Mouse (Mus musculus): ENCODE data around the gene Agpat3. TPM values are rescaled to one million over a fixed set of nuclear protein-coding genes. Genes with fewer than 3 reads are reported as not detected.

Agpat3 gene
- polyA plus RNA-seq, 1 experiment = 51.9 TPM

DNA sequence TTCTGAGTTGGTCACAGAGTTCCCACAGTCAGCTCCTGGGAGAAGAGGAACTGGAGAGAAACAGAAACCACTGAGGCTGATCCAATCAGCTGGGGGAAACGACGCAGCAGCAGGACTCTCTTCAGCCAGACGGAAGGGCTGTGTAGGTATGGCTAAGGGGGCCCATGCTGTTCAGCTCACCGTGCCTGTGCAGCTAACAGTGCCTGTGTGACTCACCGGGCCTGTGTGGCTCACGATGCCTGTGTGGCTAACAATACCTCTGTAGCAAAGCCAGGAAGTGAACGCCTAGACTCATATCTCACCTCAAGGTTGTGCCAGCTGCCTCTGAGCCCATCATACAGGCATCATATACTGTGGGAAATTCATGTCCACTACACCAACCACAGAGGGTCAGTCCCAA lies 48.6 kb downstream of the Agpat3 start:
- 18% methylated on average over 7 of the region's 7 CpGs for WGBS
- DNase-seq (ENCODE audit: low read depth, low spot score) = no peak

DNA sequence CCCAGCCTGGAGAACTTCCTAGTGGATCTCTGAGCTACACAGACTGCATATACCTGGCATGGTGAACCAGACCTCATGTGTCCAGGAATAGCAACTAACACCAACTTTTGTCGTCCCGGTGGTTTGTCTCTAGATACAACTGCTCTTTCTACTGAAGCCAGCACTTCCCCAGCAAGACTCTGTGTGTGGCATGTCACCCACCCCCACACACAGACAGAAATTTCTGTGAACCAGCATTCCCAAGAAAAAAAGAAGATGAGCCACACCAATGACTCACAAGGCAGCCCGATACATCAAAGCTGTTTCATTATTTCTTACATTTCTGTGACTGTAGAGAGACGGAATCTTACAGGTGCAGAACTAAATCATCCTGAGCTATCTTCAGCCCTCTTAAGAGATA lies 52.2 kb downstream of the Agpat3 start:
- DNase-seq (ENCODE audit: low read depth, low spot score) = no peak
- 82% methylated on average over 4 of the region's 4 CpGs for WGBS

- no peak for DNase-seq (ENCODE audit: low read depth, low spot score)
- WGBS = 84% methylated on average over 8 of the region's 8 CpGs
Measured at GRCm38 (mm10) chr10:78298651-78299644, 53.3 kb downstream of the Agpat3 start.

GRCm38 (mm10) chr10:78297576-78298484 lies 54.5 kb downstream of the Agpat3 start:
- no peak for DNase-seq (ENCODE audit: low read depth, low spot score)
- 38% methylated on average over 15 of the region's 15 CpGs for WGBS

DNA sequence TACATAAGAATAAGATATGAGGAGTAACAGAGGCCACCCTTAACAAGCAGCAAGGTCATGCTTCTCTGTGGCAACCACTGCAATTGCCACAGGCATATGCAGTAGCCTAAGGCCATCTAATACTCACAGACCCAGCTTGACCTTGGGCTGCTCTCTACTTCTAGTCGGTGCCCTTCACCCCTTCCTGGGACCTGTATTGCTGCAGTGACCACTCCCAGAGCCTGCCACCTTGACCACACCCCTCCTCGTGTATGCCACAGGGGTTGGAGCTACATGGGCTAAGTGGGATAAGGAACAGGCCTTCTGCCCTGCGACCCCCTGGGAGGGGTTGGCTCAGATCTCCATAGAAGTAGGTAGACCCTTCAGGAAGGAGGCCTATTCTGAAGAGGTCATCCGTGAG lies 55.3 kb downstream of the Agpat3 start:
- WGBS = 52% methylated on average over 4 of the region's 4 CpGs
- no peak for DNase-seq (ENCODE audit: low read depth, low spot score)

- 83% methylated on average over 5 of the region's 5 CpGs for WGBS
- no peak for DNase-seq (ENCODE audit: low read depth, low spot score)
Measured at GRCm38 (mm10) chr10:78296371-78296770, 55.9 kb downstream of the Agpat3 start.

- no peak for DNase-seq (ENCODE audit: low read depth, low spot score)
- WGBS = 73% methylated on average over 1 of the region's 1 CpGs
Measured at GRCm38 (mm10) chr10:78293576-78293975, 58.7 kb downstream of the Agpat3 start.

DNA sequence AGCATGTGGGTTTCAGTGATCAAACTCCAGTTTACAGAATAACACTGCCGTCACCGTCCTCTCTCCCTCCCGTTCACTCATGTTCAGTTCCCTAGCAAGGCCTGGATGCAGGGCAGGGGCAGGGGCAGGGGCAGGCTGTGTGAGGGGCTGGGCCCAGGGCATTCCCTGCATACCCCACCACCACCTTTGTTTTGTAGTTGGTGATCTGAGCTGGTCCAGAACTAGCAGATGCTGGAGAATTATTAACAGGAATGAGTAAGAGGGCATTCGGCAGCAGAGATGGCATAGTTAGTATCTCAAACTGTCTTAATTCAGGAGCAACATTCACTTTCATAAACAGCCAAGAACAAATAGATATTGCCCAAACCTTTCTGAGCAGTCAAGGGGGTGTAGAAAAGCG lies 59.9 kb downstream of the Agpat3 start:
- 87% methylated on average over 5 of the region's 5 CpGs for WGBS
- no peak for DNase-seq (ENCODE audit: low read depth, low spot score)

- DNase-seq (ENCODE audit: low read depth, low spot score) = no peak
- WGBS = 71% methylated on average over 8 of the region's 8 CpGs
Measured at GRCm38 (mm10) chr10:78290730-78291535, 61.4 kb downstream of the Agpat3 start.

GRCm38 (mm10) chr10:78288896-78289295 lies 63.4 kb downstream of the Agpat3 start:
- no peak for DNase-seq (ENCODE audit: low read depth, low spot score)
- WGBS = 92% methylated on average over 4 of the region's 4 CpGs

GRCm38 (mm10) chr10:78288135-78288534 lies 64.2 kb downstream of the Agpat3 start:
- WGBS = 62% methylated on average over 5 of the region's 5 CpGs
- no peak for DNase-seq (ENCODE audit: low read depth, low spot score)

DNA sequence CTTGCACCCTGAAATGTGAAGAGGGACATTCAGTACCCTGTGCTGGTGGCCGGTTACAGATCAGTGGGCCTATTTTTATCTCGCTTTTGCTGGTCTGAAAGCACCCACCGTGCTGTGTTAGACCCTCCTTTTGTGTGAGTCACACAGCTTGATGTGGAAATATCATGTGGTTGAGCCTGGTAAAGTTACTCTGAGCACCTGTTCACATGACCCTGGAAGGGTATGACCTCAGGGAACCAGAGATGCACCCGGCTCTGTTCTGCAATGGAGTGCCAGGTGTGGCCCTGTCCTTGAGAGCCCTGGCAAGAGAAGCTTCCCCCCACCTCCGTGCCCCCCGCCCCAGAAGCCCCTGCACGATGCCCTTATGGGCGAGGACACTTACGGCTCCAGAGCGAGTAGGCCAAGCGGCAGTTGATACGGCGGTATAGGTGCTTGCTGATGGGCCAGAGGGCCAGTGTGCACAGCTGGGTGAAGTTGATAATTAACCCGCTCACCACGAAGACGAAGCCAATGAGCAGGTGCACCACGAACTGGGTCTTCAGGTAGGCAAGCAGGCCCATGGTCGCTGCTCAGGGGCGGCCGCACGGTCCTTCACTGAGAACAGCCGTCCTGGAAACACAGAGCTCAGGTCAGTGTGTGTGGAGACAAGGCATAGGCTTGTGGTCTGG lies 64.7 kb downstream of the Agpat3 start:
- DNase-seq (ENCODE audit: low read depth, low spot score) = no peak
- WGBS = 40% methylated on average over 22 of the region's 22 CpGs

- no peak for DNase-seq (ENCODE audit: low read depth, low spot score)
- WGBS = 90% methylated on average over 4 of the region's 4 CpGs
Measured at GRCm38 (mm10) chr10:78285959-78286358, 66.3 kb downstream of the Agpat3 start.

DNA sequence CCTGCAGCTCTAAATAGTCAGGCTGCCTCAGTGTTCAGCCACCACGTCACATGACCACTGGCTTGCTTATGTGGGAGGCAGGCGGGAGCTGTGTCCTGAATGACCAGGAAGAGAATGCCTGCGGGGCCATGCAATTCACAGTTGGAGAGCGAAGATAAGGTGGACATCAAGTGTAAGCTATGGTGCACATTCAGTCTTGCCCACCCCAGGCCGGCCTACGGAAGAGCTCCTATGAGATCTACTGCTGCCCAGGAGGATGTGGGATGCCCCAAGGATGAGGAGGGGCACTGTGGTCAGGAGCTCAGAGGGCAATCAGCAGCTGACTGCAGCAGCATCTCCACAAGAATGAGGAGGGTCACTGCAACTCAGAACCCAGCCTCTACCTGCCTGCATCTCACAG lies 66.9 kb downstream of the Agpat3 start:
- DNase-seq (ENCODE audit: low read depth, low spot score) = no peak

DNA sequence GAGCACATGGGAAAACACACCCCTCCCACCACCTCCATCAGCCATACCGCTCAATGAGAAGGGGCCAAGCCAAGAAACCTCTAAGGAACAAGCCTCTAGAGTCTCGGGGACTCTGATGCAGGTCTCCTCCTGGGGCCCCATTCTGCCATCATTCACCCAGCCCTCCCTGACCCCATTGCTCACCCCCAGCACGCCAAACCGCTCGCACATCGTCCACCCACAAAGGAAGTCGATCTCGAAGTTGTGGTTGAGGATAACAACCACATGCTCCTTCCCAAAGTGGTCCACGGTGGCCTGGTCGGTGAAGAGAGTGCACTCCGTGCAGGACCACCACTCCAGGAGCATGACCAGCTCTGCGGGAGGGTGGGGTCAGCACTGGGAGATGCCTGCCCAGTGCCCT lies 67.5 kb downstream of the Agpat3 start:
- 86% methylated on average over 12 of the region's 12 CpGs for WGBS
- no peak for DNase-seq (ENCODE audit: low read depth, low spot score)

More for the DNA sequence above, 66.9 kb downstream of the Agpat3 start:
- WGBS = 88% methylated on average over 6 of the region's 6 CpGs

- 91% methylated on average over 4 of the region's 4 CpGs for WGBS
- DNase-seq (ENCODE audit: low read depth, low spot score) = no peak
Measured at GRCm38 (mm10) chr10:78282411-78282810, 69.9 kb downstream of the Agpat3 start.

DNA sequence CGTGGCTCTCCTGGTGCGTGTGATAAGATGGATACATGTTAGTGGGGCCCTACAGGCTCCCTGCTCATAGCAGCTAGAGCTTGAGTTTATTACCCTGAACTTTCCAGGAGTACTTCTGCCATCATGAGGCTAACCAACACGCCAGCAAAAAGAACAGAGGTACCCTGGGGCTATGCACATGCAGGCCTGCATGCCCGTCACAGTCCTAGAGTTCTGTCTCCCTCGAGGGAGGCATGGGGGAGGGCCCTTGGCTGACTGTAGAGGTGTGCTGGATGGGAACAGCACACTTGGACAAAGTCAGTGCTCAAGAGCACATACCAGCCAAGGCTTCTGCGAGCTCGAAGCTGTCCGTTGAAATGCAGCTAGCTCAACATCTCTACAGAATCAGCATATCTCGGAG lies 71.8 kb downstream of the Agpat3 start:
- WGBS = 90% methylated on average over 9 of the region's 9 CpGs
- DNase-seq (ENCODE audit: low read depth, low spot score) = no peak

- WGBS = 57% methylated on average over 8 of the region's 8 CpGs
- no peak for DNase-seq (ENCODE audit: low read depth, low spot score)
Measured at GRCm38 (mm10) chr10:78279210-78279609, 73.1 kb downstream of the Agpat3 start.

DNA sequence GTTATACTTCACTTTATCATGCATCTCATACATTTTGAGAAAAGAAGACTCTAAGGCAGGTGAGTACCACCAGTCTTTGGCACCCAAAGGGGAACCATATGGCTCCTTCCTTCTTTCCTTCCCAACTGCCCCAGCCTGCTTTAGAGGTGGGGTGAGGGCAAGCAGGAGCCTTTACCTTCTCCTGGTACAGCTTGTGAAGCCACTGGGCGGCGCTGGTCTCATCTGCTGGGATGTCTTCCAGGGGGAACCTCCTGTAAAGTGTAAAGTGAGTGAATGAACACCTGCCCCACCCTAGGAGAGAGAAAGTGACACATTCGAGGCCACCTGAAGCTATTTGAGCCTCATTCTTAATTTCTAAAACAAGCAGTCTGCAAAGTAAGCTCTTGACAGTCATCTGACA lies 74.5 kb downstream of the Agpat3 start:
- DNase-seq (ENCODE audit: low read depth, low spot score) = no peak
- WGBS = 73% methylated on average over 3 of the region's 3 CpGs
